Mouse (Mus musculus) right cerebral cortex, postnatal 25 days (tissue): Measurements from ENCODE around the gene Scn10a.

Experiments
- DNase-seq: peaks from one replicate; pipeline ENCODE4 v3.0.0; 2022

The Scn10a gene

GRCm38 (mm10) chr9:119573009-119573408 is 146.1 kb downstream of the Scn10a start:
- DNase-seq, result no peak

- no peak for DNase-seq
These were observed 147.7 kb downstream of the Scn10a start for GRCm38 (mm10) chr9:119571411-119571888.

- no peak for DNase-seq
These were observed 148.5 kb downstream of the Scn10a start for GRCm38 (mm10) chr9:119570652-119571051.

GRCm38 (mm10) chr9:119568732-119569131 is 150.4 kb downstream of the Scn10a start:
- no peak for DNase-seq

- DNase-seq, result peak; percentile 14
These were observed 151.3 kb downstream of the Scn10a start for GRCm38 (mm10) chr9:119567800-119568199.

- no peak for DNase-seq
These were observed 152.9 kb downstream of the Scn10a start for GRCm38 (mm10) chr9:119566214-119566613.

- peak; percentile 11 for DNase-seq
These were observed 154.3 kb downstream of the Scn10a start for GRCm38 (mm10) chr9:119564803-119565202.

GRCm38 (mm10) chr9:119563617-119564016 is 155.5 kb downstream of the Scn10a start:
- DNase-seq, result no peak

GRCm38 (mm10) chr9:119562256-119562655 is 156.9 kb downstream of the Scn10a start:
- no peak for DNase-seq

- no peak for DNase-seq
These were observed 157.4 kb downstream of the Scn10a start for GRCm38 (mm10) chr9:119561746-119562145.

GRCm38 (mm10) chr9:119559537-119560276 is 159.4 kb downstream of the Scn10a start:
- DNase-seq, result no peak
